Mouse (Mus musculus) forebrain, embryonic 14.5 days (tissue): ENCODE measurements around the gene Npff. TPM values are rescaled to one million over a fixed set of nuclear protein-coding genes. Genes with fewer than 3 reads are reported as not detected.

Source experiments
- ATAC-seq: fragments of 200-750 bp; cut with Nextera tagmentation; 2 replicates; pipeline ENCODE4 v1.8.0; 2017; ENCODE audit warnings: mild to moderate bottlenecking, moderate library complexity
- DNase-seq: peaks from one replicate; pipeline ENCODE4 v3.0.0-alpha.2; 2015; ENCODE audit warnings: low spot score
- H3K27ac ChIP-seq: fragments of 300-500 bp; sonication (generic); 2 replicates; pipeline ENCODE4 v1.5.1; 2014; ENCODE audit warnings: low read depth, mild to moderate bottlenecking, control low read depth, low read length, moderate library complexity
- H3K27me3 ChIP-seq: fragments of 300-500 bp; sonication (generic); replicated peaks from 2 replicates; pipeline ENCODE4 v1.6.1; 2014; ENCODE audit warnings: low read length, control low read depth, mixed read lengths; ENCODE audit not compliant: control insufficient read depth, insufficient read depth
- H3K36me3 ChIP-seq: fragments of 300-500 bp; sonication (generic); 2 replicates; pipeline ENCODE4 v1.6.1; 2014; ENCODE audit warnings: low read length, control low read depth; ENCODE audit not compliant: control insufficient read depth, insufficient read depth
- H3K4me1 ChIP-seq: fragments of 300-500 bp; sonication (generic); 2 replicates; pipeline ENCODE4 v1.6.1; 2014; ENCODE audit warnings: antibody characterized with exemption, low read length, control low read depth; ENCODE audit not compliant: control insufficient read depth, insufficient read depth
- H3K4me2 ChIP-seq: fragments of 300-500 bp; sonication (generic); 2 replicates; pipeline ENCODE4 v1.6.1; 2014; ENCODE audit warnings: mild to moderate bottlenecking, control low read depth, low read length
- H3K4me3 ChIP-seq: fragments of 300-500 bp; sonication (generic); 2 replicates; pipeline ENCODE4 v1.5.1; 2014; ENCODE audit warnings: low read depth, low read length, control low read depth
- H3K9ac ChIP-seq: fragments of 300-500 bp; sonication (generic); 2 replicates; pipeline ENCODE4 v1.6.1; 2014; ENCODE audit warnings: mild to moderate bottlenecking, low read length, control low read depth, moderate library complexity
- H3K9me3 ChIP-seq: fragments of 300-500 bp; sonication (generic); replicated peaks from 2 replicates; pipeline ENCODE4 v1.6.1; 2016; ENCODE audit warnings: low read length, control low read depth, mixed read lengths; ENCODE audit not compliant: control insufficient read depth
- WGBS: fragments of 180-500 bp; shearing (Covaris S2); extraction: QIAGEN DNeasy Blood & Tissue Kit; methylation state at CpG from one replicate; pipeline ENCODE4 v1.1.7; 2014; 5-methylcytosine and 5-hydroxymethylcytosine counted together
- polyA plus RNA-seq: library from polyadenylated mRNA; unstranded; fragments of >200 nt; fragmentation: Nextera tagmentation; extraction: Ambion mirVana; gene quantifications from 2 replicates; pipeline ENCODE4 v1.2.1, GENCODE M21; 2014

Gene Npff
- polyA plus RNA-seq, 1 experiment from 2014 or later = 1.3 TPM

GRCm38 (mm10) chr15:102510590-102511284 lies 14.0 kb downstream of the Npff start:
- Histone ChIP-seq H3K4me1 (peaks cover 36% of the 10 kb centered on the region), H3K27ac (peak overlapping the region; percentile 86), H3K27me3 (no peaks in the 10 kb centered on the region), H3K9me3 (no peaks in the 10 kb centered on the region), H3K4me2 (peak overlapping the region; percentile 82), H3K4me3 (peak overlapping the region; percentile 57), H3K9ac (peak overlapping the region; percentile 66), H3K36me3 (peaks cover 21% of the 10 kb centered on the region)
- ATAC-seq = peak; percentile 97
- 5% methylated on average over 34 of the region's 34 CpGs for WGBS
- peak; percentile 93 for DNase-seq

GRCm38 (mm10) chr15:102510110-102510509 lies 14.6 kb downstream of the Npff start:
- DNase-seq = peak; percentile 59
- H3K36me3 ChIP-seq = peaks cover 28% of the 10 kb centered on the region
- ATAC-seq = peak; percentile 74
- peak overlapping the region; percentile 66 for H3K9ac ChIP-seq
- no peaks in the 10 kb centered on the region for H3K9me3 ChIP-seq
- H3K4me3 ChIP-seq = peak overlapping the region; percentile 57
- peaks cover 30% of the 10 kb centered on the region for H3K4me1 ChIP-seq
- peak overlapping the region; percentile 82 for H3K4me2 ChIP-seq
- peak overlapping the region; percentile 86 for H3K27ac ChIP-seq
- WGBS = 4% methylated on average over 9 of the region's 9 CpGs
- H3K27me3 ChIP-seq = no peaks in the 10 kb centered on the region

- Histone ChIP-seq H3K9ac (no peak overlapping the region), H3K9me3 (no peaks in the 10 kb centered on the region), H3K4me1 (peaks cover 24% of the 10 kb centered on the region), H3K27ac (no peak overlapping the region), H3K36me3 (peaks cover 45% of the 10 kb centered on the region), H3K4me3 (no peak overlapping the region), H3K27me3 (no peaks in the 10 kb centered on the region), H3K4me2 (no peak overlapping the region)
- WGBS = 88% methylated on average over 3 of the region's 3 CpGs
- ATAC-seq (no peak), DNase-seq (no peak)
These were observed 16.4 kb downstream of the Npff start for GRCm38 (mm10) chr15:102508336-102508735.

DNA sequence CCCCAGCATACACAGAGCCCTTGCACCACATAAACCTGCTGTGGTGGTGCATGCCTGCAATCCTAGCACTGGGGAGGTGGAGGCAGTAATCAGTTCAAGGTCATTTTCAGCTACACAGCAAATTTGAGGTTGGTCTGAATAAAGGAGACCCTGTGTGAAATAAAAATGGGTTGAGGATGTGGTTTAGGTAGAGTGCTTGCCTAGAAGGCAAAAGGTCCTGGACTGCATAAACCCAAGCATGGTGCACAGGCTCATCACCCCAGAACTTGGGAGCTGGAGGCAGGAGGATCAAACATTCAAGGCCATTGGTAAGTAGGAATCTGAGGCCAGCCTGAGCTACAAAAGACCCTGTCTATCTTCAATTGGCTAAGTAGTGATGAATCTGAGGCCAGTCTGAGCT lies 17.2 kb downstream of the Npff start:
- DNase-seq (no peak), ATAC-seq (no peak)
- Histone ChIP-seq H3K9ac (no peak overlapping the region), H3K27me3 (no peaks in the 10 kb centered on the region), H3K36me3 (peaks cover 53% of the 10 kb centered on the region), H3K4me1 (peaks cover 24% of the 10 kb centered on the region), H3K4me2 (no peak overlapping the region), H3K4me3 (no peak overlapping the region), H3K9me3 (no peaks in the 10 kb centered on the region), H3K27ac (no peak overlapping the region)

GRCm38 (mm10) chr15:102506864-102507263 lies 17.9 kb downstream of the Npff start:
- no peak overlapping the region for H3K9ac ChIP-seq
- 90% methylated on average over 1 of the region's 1 CpGs for WGBS

DNA sequence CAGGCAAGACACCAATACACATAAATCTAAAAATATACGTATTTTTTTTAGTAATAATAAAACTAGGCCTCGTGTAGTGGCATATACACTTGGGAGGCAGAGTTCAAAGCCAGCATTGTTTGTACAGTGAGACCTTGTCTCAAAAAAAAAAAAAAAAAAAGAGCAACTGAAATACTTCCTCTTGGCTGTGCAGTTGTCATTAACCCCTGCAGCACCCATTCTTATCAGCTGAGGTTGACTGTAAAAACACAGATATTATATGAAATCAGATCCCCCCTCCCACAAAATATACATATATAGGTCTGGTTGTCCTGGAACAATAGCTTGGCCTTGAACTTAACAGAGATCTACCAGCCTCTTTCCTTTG lies 18.3 kb downstream of the Npff start:
- 61% methylated on average over 2 of the region's 2 CpGs for WGBS
- no peak overlapping the region for H3K4me2 ChIP-seq
- H3K36me3 ChIP-seq = peaks cover 64% of the 10 kb centered on the region
- peaks cover 15% of the 10 kb centered on the region for H3K4me1 ChIP-seq
- no peak for ATAC-seq
- no peak overlapping the region for H3K4me3 ChIP-seq
- no peak overlapping the region for H3K27ac ChIP-seq
- no peaks in the 10 kb centered on the region for H3K9me3 ChIP-seq
- no peak overlapping the region for H3K9ac ChIP-seq
- no peak for DNase-seq
- H3K27me3 ChIP-seq = no peaks in the 10 kb centered on the region

More at GRCm38 (mm10) chr15:102506864-102507263, 17.9 kb downstream of the Npff start:
- Histone ChIP-seq H3K9me3 (no peaks in the 10 kb centered on the region), H3K27me3 (no peaks in the 10 kb centered on the region), H3K4me2 (no peak overlapping the region), H3K27ac (no peak overlapping the region), H3K36me3 (peaks cover 60% of the 10 kb centered on the region), H3K4me3 (no peak overlapping the region), H3K4me1 (peaks cover 19% of the 10 kb centered on the region)
- ATAC-seq (no peak), DNase-seq (no peak)

DNA sequence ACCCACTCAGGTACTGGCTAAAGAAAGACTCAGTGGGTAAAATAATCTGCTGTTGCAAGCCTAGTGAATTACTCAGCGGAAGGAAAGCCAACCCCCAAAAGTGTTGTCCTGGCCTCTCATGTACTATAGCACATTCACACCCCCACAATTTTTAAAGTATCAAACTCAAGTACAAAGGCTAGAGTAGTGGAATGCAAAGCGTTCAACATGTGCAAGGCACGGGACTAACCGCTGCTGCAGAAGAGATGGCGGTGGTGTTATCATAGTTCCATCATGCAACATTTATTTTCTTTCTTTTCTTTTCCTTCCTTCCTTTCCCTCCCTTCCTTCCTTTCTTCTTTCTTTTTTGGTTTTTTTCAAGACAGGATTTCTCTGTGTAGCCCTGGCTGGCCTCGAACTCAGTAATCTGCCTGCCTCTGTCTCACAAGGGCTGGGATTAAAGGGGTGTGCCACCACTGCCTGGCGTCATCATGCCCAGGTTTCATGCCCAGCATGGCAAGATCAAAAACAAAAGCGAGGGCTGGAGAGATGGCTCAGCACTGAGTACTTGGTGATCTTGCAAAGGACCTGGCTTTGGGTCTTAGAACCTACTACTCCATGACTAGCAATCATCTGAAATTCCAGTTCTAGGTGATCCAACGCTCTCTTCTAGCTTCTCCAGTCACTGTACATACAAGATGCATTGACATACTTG lies 18.8 kb downstream of the Npff start:
- WGBS = 88% methylated on average over 9 of the region's 9 CpGs
- Histone ChIP-seq H3K36me3 (peaks cover 70% of the 10 kb centered on the region), H3K27ac (no peak overlapping the region), H3K9me3 (no peaks in the 10 kb centered on the region), H3K4me3 (no peak overlapping the region), H3K27me3 (no peaks in the 10 kb centered on the region), H3K9ac (no peak overlapping the region), H3K4me2 (no peak overlapping the region), H3K4me1 (peaks cover 10% of the 10 kb centered on the region)
- DNase-seq = no peak
- no peak for ATAC-seq

DNA sequence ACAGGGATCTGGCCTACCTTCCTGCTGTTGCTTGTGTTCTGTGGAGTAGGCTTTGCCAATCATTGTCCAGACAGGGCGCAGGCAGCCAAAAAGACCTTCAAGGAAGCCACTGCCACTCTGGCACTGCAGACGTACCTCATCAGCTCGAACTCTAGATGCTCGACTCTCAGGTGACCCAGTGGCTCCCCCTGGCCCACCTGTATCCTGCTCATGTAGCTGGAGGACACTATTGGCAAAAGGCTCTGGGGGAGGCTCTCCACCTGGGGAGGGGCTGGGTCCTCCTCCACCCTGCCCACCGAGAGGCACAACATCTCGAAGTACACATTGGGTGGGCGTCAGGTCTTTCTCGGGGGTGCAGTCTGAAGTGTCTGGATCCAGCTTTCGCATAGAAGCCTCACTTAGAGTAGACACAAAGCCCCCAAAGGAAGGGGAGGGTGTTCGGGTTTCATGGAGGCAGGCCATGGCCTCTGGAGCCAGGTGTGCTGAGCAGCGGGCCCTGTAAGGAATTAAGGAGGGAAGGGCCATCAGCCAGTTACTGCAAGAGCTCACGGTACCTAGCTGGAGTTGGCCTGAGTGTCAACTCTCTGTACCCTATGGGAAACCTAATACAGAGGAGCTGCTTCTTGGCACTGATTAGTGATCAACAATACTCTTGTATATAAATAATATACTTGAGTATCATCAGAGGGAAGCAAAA lies 19.5 kb downstream of the Npff start:
- 71% methylated on average over 12 of the region's 12 CpGs for WGBS
- H3K4me2 ChIP-seq = no peak overlapping the region
- no peaks in the 10 kb centered on the region for H3K9me3 ChIP-seq
- peaks cover 8% of the 10 kb centered on the region; the same call in 1 of the 2 replicates for H3K4me1 ChIP-seq
- H3K27me3 ChIP-seq = no peaks in the 10 kb centered on the region
- DNase-seq (no peak), ATAC-seq (no peak)
- peaks cover 76% of the 10 kb centered on the region for H3K36me3 ChIP-seq
- H3K27ac ChIP-seq = no peak overlapping the region
- H3K4me3 ChIP-seq = no peak overlapping the region
- H3K9ac ChIP-seq = no peak overlapping the region
